Mouse (Mus musculus): ENCODE measurements around the gene Cdkn1a.
"Not testable (repeated sequence)": the region's sequence is repeated elsewhere in the genome, so short reads cannot be mapped to it uniquely, and the experiment has no call there.

Cdkn1a gene

DNA sequence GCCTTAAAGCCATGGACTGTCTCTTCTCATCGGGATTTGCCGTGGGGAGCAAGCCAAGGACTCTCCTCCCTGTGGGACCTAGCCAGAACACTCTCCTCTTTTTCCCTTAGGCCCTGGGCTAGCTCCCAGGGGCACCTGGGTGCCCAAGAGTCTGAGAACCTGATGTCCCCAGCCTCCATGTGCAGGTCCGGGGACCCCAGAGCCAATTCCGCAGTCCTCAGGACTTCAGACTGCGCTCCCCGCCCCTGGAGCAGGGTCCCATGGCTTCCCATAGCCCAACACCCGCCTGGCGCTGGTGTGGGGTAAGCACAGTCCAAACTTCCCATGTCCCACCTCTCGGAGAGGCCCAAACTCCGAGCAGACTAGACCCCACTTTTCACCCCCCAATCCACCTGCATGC is 5.5 kb upstream of the Cdkn1a start:
- no peak for DNase-seq

DNA sequence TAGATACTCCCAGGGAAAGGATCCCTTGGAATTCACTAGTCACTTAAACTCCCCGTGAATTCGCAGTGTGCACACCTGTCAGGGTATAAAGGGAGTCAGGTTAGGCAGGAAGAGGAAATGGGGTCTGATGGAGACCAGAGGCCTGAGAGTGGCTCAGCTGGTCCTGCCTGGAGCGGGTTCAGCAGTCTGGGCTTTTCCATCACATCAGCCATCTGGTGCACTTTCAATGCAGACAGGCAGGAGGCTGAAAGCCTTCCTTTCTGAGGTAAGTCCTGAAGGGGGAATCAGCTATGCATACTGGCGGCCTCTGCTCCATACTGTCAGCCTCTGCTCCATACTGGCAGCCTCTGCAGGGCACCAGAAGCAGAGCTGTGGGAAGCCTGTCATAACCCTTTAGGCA is 3.9 kb upstream of the Cdkn1a start:
- no peak for DNase-seq

DNA sequence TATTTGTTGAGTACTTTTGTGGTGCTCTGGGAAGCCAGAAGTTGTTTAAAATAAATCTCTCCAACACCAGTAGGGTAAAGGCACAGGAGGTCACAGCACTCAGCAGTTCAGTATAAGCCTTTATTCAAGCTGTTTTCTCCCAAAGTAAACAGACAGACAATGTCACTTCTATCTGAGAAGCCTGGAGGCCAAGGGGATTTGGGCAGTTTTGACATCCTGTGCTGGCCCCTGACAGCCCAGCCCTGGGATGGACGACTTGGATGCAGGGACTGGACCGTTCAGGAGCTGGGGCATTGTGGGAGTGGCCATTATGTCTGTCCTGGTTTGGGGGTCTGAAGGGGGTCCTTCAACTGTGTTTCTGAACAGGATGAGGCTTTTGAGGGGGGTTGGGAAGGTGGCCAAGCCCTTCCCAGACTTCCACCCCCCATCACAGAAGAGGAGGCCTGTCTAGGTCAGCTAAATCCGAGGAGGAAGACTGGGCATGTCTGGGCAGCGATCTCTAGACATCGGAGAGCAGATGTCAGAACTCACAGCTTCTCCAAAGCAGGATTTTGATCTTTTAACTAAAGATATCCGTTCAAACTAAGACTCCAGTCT is 670 bp downstream of the Cdkn1a start:
- no peak for DNase-seq

DNA sequence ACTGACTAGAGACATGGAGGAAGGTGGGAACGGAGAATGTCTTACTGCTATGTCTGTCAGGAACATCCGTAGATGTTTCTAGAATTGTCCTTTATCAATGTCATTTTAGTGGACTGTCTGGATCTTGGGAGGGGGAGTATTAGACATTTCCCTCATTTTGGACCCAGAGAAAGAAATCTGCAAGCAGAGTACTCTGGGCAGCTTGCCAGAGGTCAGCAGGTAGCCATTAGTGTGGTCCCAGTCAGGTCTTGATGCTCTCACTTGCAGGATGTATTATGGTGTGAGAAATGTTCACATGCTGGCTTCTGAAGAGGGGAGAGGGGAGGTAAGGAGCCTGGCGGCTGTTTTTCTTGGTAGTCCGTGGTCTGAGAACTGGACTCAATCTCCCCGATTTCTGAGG is 1.7 kb downstream of the Cdkn1a start:
- no peak for DNase-seq

DNA sequence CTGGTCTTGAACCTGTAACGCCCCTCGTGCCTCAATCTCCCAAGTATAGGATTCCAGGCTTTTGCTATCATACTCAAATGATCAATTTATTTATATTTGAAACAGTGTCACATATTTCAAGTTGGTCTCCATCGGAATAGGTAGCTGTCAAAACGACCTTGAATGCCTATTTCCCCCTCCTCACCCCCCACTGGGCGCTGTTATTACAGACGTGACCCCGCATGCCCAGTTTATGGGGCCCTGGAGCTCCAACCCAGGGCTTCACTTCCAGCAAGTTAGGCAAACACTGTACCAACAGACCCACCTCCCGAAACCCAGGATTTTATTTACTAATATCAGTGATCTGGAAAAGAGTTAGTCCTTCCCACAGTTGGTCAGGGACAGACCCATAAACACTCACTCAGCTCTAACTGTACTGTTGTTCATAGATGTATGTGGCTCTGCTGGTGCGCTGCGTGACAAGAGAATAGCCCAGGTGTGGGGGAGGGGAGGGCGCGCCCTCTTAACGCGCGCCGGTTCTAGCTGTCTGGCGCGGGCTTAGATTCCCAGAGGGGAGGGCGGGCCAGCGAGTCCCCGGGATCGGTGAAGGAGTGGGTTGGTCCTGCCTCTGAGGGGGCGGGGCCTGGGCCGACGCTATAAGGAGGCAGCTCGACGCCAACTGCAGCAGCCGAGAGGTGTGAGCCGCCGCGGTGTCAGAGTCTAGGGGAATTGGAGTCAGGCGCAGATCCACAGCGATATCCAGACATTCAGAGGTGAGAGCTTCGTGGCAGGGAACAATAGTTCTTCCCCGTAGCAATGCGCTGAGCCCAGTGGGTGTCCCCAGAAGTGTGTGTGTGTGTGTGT is 2.6 kb downstream of the Cdkn1a start:
- peak; percentile 95 for DNase-seq

DNA sequence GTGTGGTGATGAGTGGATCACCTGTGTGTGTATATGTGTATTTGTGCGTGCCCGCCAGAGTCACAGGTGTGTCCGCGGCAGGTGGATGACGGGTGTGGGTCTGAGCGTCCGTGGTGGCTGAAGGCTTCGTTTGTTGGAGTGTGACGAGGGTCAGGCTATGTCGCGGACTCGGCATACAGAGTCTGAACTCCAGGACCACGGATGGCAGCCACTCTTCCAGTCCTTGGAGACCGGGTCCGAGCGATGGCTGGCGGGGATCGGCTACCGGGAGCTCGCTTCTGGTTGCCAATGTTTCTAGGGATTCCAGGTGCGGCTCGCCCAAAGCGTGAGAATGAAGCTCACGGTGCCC is 3.2 kb downstream of the Cdkn1a start:
- no peak for DNase-seq

DNA sequence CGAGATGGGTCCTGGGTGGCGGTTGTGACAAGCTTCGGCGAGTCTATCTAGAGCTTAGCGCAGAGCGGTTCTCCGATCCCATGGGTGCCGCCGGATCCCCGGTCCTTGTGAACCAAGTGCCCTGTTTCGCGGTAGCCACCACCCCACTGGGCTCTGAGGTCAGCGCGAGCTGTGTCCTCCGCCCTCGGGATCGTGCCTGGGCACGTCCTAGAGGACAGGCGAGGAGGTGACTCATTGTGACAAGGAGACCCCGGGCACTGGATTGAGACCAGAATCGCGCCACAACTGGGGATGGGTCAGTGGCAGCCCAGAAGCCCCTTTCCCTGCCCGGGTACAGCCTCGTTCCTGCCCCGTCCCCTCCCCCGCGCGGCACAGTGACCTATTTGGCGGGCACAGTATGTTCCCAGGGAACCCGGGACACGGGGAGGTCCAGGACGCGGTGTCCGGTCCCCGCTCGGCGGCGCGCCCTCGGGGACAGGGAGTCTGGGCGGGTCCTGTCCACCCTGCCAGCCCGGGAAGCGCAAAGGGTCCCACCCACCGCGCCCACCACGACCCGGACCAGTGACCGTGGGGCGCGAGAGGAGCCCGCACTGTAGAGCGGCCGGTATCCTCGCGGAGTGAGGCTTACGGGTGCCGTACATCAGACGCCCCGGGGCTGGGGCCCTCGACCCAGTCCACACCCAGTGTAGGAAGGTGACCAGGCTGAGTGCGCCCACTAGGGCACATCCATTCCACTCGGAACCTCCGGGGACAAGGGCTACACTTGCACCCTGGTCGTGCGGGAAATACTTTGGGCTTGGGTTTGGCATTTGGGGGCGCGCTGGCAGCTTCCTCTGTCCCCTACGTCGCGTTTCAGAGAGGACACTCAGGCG is 3.8 kb downstream of the Cdkn1a start:
- DNase-seq = peak; percentile 88

DNA sequence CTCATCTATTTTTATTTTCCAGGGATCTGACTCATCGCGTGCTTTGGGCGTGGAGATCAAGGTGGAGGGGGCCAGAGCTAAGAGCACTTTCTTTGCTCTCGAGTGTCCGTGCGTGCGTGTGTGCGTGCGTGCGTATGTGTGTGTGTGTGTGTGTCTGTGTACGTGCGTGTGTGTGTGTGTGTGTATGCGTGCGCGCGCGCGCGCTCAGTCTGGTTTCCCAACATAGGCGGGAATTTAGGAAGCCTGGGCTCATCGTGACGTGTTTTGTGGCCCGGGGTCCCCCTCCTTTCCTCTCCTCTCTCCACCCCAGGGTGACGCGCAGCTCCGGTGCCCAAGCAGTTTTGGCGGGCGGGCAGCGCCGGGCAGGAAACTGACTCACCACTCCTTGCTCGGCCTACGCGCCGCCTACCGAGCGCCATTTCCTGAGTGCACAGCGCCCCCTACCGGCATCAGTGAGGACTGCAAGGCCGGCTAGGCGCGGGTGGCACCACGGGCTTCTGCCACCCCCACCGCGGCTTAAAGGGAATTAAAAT is 4.5 kb downstream of the Cdkn1a start:
- DNase-seq = peak; percentile 95

DNA sequence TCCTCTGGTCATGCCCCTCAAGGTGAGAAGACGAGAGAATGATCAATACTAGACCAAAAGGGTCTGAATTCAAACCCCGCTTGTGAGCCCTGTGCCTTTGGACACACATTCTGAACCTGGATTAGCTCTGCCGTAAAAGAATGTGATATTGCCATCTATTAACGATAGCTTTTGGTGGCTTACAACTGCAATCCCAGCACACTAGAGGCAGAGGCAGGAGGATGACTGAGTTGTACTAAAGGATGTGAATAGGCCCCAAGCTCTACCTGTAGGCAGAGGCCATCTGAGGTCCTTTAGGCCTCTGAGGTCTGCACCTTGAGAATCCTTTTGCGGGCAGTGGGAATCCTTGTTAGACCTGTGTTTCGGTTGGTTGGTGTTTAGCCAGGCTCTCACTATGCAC is 5.5 kb downstream of the Cdkn1a start:
- DNase-seq = no peak

DNA sequence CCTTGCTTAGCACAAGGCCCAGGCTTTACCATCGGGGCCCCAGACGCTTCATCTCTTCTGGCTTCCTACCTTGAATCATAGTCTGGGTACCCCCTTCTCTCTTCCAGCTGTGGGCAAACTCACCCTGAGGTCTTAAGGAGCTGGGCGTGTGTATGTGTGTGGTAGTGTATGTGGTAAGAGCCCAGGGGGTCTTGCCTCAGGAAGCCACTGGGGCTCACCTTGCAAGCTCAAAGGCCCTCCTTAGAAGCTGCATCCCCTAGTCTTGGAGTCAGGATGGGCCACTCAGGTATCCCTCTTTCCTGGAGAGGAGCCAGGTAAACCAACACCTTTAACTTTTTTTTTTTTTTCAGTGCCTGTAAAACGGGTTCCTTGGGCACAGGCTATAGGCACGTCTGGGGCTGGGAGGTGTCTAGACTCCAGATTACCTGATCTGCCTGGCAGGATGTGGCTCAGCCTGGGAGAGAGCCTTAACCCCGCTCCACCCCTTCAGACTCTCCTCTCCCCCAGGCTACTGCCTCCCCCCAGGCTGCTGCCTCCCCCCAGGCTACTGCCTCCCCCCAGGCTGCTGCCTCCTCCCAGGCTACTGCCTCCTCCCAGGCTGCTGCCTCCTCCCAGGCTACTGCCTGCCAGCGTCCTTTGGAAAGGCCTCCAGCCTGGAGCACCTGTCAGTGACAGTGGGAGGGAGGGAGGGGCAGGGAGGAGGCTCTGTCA is 6.2 kb downstream of the Cdkn1a start:
- DNase-seq = no peak

DNA sequence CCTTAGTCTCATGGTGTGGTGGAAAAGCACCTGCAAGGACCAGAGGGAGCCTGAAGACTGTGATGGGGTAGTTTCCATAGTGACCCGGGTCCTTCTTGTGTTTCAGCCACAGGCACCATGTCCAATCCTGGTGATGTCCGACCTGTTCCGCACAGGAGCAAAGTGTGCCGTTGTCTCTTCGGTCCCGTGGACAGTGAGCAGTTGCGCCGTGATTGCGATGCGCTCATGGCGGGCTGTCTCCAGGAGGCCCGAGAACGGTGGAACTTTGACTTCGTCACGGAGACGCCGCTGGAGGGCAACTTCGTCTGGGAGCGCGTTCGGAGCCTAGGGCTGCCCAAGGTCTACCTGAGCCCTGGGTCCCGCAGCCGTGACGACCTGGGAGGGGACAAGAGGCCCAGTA is 7.5 kb downstream of the Cdkn1a start:
- DNase-seq = no peak

DNA sequence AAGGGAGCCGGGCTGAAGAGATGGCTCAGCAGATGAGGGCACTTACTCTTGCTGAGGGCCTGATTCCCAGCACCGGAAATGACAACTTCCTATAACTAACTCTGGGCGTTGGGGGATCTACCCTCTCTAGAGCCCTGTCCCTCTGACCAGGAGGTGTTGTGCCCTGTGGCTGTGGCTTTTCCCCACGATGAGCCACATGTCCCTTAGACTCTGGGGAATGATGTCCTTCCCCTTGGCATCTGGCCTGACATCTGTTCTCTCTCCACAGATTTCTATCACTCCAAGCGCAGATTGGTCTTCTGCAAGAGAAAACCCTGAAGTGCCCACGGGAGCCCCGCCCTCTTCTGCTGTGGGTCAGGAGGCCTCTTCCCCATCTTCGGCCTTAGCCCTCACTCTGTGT is 8.3 kb downstream of the Cdkn1a start:
- DNase-seq = no peak

DNA sequence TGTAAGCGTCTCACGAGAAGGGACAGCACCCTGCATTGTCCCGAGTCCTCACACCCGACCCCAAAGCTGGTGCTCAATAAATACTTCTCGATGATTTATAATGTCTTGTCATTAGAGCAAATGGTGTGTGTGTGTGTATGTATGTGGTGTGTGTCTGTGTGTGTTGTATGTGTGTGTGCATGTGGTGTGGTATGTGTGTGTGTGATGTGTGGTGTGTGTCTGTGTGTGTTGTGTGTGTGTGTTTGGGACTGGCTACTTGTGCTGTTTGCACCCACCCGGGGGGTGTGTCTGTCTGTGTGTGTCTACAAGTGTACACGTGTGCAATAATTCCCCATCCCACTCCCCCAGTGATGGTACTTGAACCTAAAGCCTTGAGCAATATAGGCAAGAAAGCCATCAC is 9.9 kb downstream of the Cdkn1a start:
- DNase-seq = no peak

DNA sequence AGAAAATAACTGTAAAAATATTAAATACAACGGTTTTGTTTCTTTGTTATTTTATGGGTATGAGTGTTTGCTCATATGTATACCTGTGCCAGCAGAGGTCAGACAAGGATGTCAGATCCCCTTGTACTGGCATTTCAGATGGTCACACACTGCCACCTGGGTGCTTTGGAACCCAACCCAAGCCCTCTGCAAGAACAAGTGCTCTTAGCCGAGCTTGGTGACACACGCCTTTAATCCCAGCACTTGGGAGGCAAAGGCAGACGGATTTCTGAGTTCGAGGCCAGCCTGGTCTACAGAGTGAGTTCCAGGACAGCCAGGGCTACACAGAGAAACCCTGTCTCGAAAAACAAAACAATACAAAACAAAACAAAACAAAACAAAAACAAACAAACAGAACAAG is 19.6 kb downstream of the Cdkn1a start:
- not testable (repeated sequence) for DNase-seq

DNA sequence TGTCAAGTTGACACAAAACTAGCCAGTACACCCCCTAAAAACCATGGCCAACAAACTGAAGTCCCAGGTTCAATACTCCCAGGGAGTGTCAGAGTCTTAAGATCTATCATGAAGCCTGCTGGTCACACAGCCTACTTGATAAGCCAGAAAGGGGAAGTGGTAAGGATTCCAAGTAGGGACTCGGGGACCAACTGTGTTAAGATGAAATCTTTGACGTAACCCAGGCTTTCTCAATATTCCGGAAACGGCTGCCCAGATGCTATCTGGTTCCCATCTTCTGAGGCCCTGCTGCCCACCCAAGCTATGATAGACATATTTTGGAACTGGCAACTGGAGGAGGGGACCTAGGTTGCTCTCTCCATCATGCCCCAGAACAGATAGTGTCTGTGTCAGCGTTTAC is 20.6 kb downstream of the Cdkn1a start:
- DNase-seq = no peak

DNA sequence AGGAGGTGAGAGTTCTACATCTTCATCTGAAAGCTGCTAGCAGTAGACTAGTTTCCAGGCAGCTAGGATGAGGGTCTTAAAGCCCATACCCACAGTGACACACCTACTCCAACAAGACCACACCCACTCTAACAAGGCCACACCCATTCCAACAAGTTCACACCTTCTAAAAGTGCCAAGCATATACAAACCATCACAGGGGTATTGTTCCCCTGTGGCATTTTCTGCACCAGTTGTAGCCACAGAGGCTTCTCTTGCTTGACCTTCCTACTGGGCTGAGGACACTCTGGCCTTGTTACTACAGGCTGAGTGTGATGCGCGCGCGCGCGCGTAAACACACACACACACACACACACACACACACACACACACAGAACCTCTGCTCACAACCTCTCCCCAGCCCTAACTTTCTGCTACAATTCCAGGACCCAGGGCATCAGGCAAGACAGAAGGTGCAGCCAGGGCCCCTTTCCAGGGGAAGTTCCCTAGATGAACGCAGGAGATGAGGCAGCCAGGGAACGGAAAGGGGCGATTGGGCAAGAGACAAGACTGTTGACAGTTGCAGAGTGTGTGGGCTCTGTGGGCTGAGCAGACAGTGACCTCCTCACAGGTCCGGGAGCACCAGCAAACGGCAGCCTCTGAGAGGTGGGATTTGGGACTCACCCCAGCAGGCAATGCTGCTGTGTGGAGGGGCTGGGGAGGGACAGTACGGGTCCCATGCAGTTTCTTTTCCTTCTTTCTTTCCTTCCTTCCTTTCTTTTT is 23.0 kb downstream of the Cdkn1a start, which contains the start of gene Rab44:
Gene Rab44 (plus strand): TSS at position 555 of the 762 bp plus-strand sequence.
- no peak for DNase-seq

DNA sequence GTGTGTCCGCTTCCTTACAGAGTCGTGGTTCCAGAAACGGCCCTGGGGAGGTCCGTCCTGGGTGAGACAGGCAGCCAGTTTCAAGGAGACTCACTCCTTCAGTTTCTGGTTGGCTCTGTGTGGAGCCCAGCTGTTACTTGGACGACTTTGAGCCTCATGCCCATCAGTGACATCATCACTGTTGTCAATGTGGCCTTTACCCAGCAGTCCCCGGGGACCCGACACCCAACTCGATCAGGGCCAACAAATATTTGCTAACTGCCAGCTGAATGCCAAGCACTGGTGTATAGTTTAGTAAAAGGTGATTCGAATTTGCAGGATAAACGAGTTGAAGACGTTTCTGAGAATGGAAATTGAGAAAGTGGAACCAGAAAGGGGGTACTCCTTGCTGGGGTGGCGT is 25.2 kb downstream of the Cdkn1a start:
- DNase-seq = no peak

DNA sequence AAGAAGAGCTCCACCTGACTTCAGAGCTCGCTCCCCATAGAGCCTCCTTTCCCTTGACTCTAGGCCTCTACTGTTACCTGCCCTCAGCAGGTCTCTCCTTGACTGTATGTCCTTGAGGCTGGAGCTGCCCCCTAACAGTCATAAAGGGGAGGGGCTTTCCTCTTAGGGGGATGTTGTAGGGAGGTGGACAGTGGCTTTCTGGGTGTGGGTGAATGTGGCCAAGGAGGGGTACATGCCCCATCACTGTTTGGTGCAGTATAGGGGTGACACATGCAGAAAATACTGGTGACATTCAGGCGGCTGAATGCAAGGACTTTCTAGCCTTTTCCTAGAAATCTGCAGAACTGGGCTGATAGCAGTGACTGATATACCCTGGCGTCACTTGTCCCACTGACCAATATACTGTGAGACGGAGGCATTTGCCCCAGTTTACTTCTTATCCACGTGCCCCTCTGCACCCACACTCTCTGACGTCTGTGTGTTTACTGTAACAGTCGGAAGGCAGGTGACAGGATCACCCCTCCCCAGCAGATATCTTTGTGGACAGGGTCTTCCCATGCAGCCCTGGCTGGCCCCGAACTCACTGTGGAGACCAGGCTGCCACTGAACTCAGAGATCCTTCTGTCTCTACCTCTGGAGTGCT is 26.4 kb downstream of the Cdkn1a start:
- no peak for DNase-seq

DNA sequence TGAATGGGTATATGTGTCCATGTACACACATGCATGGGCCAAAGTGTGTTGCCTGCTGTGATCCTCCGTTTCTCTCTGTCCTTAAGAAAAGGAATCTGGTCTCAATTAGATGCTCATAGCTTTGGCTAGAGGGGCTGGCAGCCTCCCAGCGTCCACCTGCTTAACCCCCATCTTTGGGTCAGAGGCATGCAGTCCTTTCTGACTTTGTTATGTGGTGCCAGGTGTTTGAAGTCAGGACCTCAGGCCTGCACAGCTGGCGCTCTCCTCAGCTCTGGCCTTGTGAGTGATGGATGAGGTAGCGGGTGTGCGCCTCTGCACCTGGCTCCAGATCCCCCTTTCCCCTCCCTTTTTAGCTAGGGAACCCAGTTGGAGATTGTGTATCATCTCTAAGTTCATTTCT is 27.3 kb downstream of the Cdkn1a start:
- no peak for DNase-seq

DNA sequence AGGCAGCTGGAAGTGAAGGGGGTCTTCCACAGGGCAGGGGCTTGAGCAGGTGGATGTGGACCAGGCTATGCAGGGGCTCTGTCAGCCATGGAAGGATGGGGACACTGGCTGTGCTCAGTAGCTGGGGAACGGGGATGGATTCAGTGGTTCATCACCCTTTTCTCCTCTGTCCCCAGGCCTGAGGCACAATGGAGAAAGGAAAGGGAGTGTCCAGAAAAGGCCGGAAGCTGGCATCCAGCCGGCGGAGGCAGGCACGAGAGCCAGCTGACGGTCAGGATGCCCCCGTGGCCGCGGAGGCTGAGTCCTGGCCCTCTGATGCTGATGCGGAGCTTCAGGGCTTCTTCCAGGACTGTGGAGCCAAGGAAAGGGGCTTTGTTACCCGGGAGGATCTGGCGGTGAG is 29.9 kb downstream of the Cdkn1a start:
- DNase-seq = peak; percentile 46

DNA sequence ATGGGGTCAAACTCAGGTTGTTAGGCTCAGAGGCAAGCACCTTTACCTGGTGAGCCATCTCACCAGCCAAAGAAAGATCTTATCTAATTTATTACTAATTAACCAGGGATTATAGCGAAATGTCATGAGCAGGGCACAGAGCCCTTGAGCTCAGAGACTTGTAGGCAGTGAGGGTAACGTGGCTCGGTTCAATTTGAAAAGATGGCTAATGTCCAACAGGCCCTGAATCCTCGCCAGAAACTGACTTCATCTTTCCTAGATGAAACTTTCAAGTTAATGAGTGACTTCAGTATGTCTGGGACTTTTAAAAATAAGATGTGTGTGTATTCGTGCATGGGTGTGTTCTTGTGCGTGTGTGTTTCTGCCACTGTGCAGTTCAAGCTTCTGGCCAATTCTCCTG is 32.0 kb downstream of the Cdkn1a start:
- peak; percentile 87 for DNase-seq

All from kidney, adult 18-20 months (tissue).